Mouse (Mus musculus) olfactory bulb, adult 2 months (tissue): ENCODE measurements around the gene Pi4ka.

Experiments used
- CTCF ChIP-seq: fragments of 200-500 bp; IDR thresholded peaks from 2 replicates; pipeline ENCODE4 v1.5.1; 2012; ENCODE audit warnings: low read depth, mild to moderate bottlenecking, low read length, moderate library complexity; ENCODE audit not compliant: insufficient read depth
- POLR2A ChIP-seq: fragments of 200-500 bp; IDR thresholded peaks from 2 replicates; pipeline ENCODE4 v1.6.1; 2012; ENCODE audit warnings: mild to moderate bottlenecking, low read depth, low read length, moderate library complexity; ENCODE audit not compliant: insufficient read depth

GRCm38 (mm10) chr16:17340705-17341104 lies 65.4 kb downstream of the Pi4ka start:
- TF ChIP-seq POLR2A: no peak
- TF ChIP-seq CTCF: no peak
